In the genomic region with DNA sequence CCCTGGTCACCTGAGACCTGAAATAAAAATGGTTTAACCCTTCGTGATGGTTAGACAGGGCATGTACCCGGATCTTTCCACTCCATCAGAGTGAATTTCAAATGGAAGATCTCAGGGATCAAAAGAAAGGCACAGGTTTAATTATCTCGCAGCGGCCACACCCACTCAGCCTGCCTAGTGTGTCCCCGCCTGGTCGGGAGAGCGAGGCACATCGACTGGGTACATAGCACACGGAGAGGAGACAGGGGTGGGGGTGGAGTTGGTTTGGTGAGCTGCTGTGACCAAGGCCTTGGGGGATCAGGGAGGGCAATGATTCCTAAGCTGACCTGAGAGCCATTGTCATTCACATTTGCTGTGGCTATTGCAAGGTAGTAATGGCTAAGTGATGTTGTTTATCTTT, we compare ENCODE assay signal across 29 mouse cellular contexts. TPM values are rescaled to one million over a fixed set of nuclear protein-coding genes. Genes with fewer than 3 reads are reported as not detected.
DNase-seq lines count a peak whose midpoint lies in the region; ATAC-seq lines count a peak whose summit lies in the region.
"Had no signal": no experiment of that assay in that cellular context is flagged by ENCODE, and none has a peak within 500 bp of the region (broad histone marks: within the 10 kb centered on the region; RNA-seq: fewer than 3 reads in every experiment).

No protein-coding gene starts in this region.

- H3K4me1 ChIP-seq in hindbrain, embryonic 12.5 days = 0 out of 2 replicates have a peak, but pooled peaks cover 5% of the 10 kb centered on the region
- H3K4me1 ChIP-seq in hindbrain, embryonic 10.5 days (replicated peaks) = no peaks in the 10 kb centered on the region
- H3K4me1 ChIP-seq in midbrain, embryonic 13.5 days (replicated peaks) = peaks cover 11% of the 10 kb centered on the region
- peaks cover 8% of the 10 kb centered on the region for H3K4me1 ChIP-seq in midbrain, embryonic 10.5 days
- peaks cover 5% of the 10 kb centered on the region; the same call in 1 of the 2 replicates for H3K4me1 ChIP-seq in midbrain, embryonic 15.5 days
- no peaks in the 10 kb centered on the region for H3K4me1 ChIP-seq in kidney, embryonic 14.5 days (ENCODE audit: control insufficient read depth, insufficient read depth, low read length)
- H3K4me1 ChIP-seq: forebrain, embryonic 13.5 days; limb, embryonic 13.5 days; lung, embryonic 15.5 days had no signal

- no peaks in the 10 kb centered on the region for H3K27me3 ChIP-seq in hindbrain, embryonic 12.5 days
- no peaks in the 10 kb centered on the region; the same call in 1 of the 2 replicates for H3K27me3 ChIP-seq in hindbrain, embryonic 10.5 days (ENCODE audit: insufficient read depth, poor library complexity, severe bottlenecking)
- no peaks in the 10 kb centered on the region for H3K27me3 ChIP-seq in midbrain, embryonic 13.5 days
- peaks cover 18% of the 10 kb centered on the region for H3K27me3 ChIP-seq in midbrain, embryonic 10.5 days (ENCODE audit: low read depth, poor library complexity, severe bottlenecking)
- peaks cover 7% of the 10 kb centered on the region for H3K27me3 ChIP-seq in midbrain, embryonic 15.5 days (replicated peaks)
- H3K27me3 ChIP-seq in kidney, embryonic 14.5 days (ENCODE audit: control insufficient read depth, insufficient read depth, low read length) = no peaks in the 10 kb centered on the region
- H3K27me3 ChIP-seq: embryonic facial prominence, embryonic 15.5 days; lung, embryonic 15.5 days had no signal

- no peak overlapping the region for H3K4me3 ChIP-seq in hindbrain, embryonic 12.5 days
- H3K4me3 ChIP-seq in hindbrain, embryonic 10.5 days = no peak overlapping the region
- H3K4me3 ChIP-seq in midbrain, embryonic 13.5 days (replicated peaks) = no peak overlapping the region
- no peak overlapping the region for H3K4me3 ChIP-seq in midbrain, embryonic 10.5 days
- no peak overlapping the region for H3K4me3 ChIP-seq in midbrain, embryonic 15.5 days
- H3K4me3 ChIP-seq in kidney, embryonic 14.5 days (ENCODE audit: low read length) = no peak overlapping the region
- H3K4me3 ChIP-seq: embryonic facial prominence, embryonic 15.5 days; forebrain, embryonic 13.5 days; heart, embryonic 10.5 days; heart, embryonic 15.5 days; limb, embryonic 13.5 days; lung, embryonic 15.5 days had no signal

- DNase-seq in hindbrain, embryonic 10.5 days (ENCODE audit: low spot score) = no peak
- no peak for DNase-seq in midbrain, embryonic 10.5 days (ENCODE audit: low spot score)
- DNase-seq: adrenal gland, adult 2 months; adrenal gland, postnatal 36 days; cerebellum, adult 18-20 months; cerebellum, postnatal 10 days; gastrocnemius, postnatal 14 days; heart, adult 11 months; kidney, adult 18-20 months; kidney, postnatal 4 days; right cerebral cortex, postnatal 4 days; thymus, adult 18-20 months; thymus, postnatal 4 days had no signal

- WGBS in hindbrain, embryonic 12.5 days = 51% methylated on average over 9 of the region's 9 CpGs
- WGBS in hindbrain, embryonic 10.5 days = 50% methylated on average over 9 of the region's 9 CpGs
- 32% methylated on average over 9 of the region's 9 CpGs for WGBS in midbrain, embryonic 13.5 days
- WGBS in midbrain, embryonic 10.5 days = 49% methylated on average over 9 of the region's 9 CpGs
- WGBS in midbrain, embryonic 15.5 days = 36% methylated on average over 9 of the region's 9 CpGs
- WGBS in kidney, embryonic 14.5 days = 32% methylated on average over 9 of the region's 9 CpGs

- no peaks in the 10 kb centered on the region for H3K9me3 ChIP-seq in hindbrain, embryonic 12.5 days (replicated peaks)
- no peaks in the 10 kb centered on the region for H3K9me3 ChIP-seq in hindbrain, embryonic 10.5 days
- no peaks in the 10 kb centered on the region for H3K9me3 ChIP-seq in midbrain, embryonic 13.5 days
- H3K9me3 ChIP-seq in midbrain, embryonic 10.5 days (replicated peaks) = no peaks in the 10 kb centered on the region
- no peaks in the 10 kb centered on the region for H3K9me3 ChIP-seq in midbrain, embryonic 15.5 days
- H3K9me3 ChIP-seq in kidney, embryonic 14.5 days (ENCODE audit: control insufficient read depth, low read length) = no peaks in the 10 kb centered on the region
- H3K9me3 ChIP-seq: embryonic facial prominence, embryonic 15.5 days; forebrain, embryonic 13.5 days; heart, embryonic 10.5 days; heart, embryonic 15.5 days; limb, embryonic 13.5 days; lung, embryonic 15.5 days had no signal

- peak overlapping the region; percentile 40; the same call in 1 of the 2 replicates for H3K27ac ChIP-seq in hindbrain, embryonic 12.5 days
- no peak overlapping the region for H3K27ac ChIP-seq in hindbrain, embryonic 10.5 days
- peak overlapping the region; percentile 59 for H3K27ac ChIP-seq in midbrain, embryonic 13.5 days
- no peak overlapping the region for H3K27ac ChIP-seq in midbrain, embryonic 10.5 days (replicated peaks)
- H3K27ac ChIP-seq in midbrain, embryonic 15.5 days = 0 out of 2 replicates have a peak overlapping the region, but pooled peaks have one; percentile 13
- no peak overlapping the region for H3K27ac ChIP-seq in kidney, embryonic 14.5 days (ENCODE audit: low read depth, low read length)
- H3K27ac ChIP-seq: embryonic facial prominence, embryonic 15.5 days; forebrain, embryonic 13.5 days; heart, embryonic 10.5 days; heart, embryonic 15.5 days; limb, embryonic 13.5 days; lung, embryonic 15.5 days; stomach, postnatal 0 days had no signal

- H3K4me2 ChIP-seq in hindbrain, embryonic 12.5 days (replicated peaks) = no peak overlapping the region
- 0 out of 2 replicates have a peak overlapping the region, but pooled peaks have one; percentile 7 for H3K4me2 ChIP-seq in midbrain, embryonic 13.5 days (replicated peaks)
- H3K4me2 ChIP-seq in midbrain, embryonic 15.5 days = no peak overlapping the region
- H3K4me2 ChIP-seq in kidney, embryonic 14.5 days (replicated peaks; ENCODE audit: low read depth, low read length) = no peak overlapping the region
- H3K4me2 ChIP-seq: embryonic facial prominence, embryonic 15.5 days; forebrain, embryonic 13.5 days; heart, embryonic 15.5 days; limb, embryonic 13.5 days; liver, embryonic 11.5 days; lung, embryonic 15.5 days had no signal

- no peak for ATAC-seq in hindbrain, embryonic 12.5 days (ENCODE audit: low FRiP score)
- peak; percentile 70 for ATAC-seq in midbrain, embryonic 13.5 days
- ATAC-seq in midbrain, embryonic 15.5 days (replicated peaks) = 0 out of 2 replicates have a peak, but pooled peaks have one; percentile 37
- no peak for ATAC-seq in megakaryocyte, adult 5-6 weeks (ENCODE audit: poor library complexity, severe bottlenecking)
- no peak for ATAC-seq in kidney, embryonic 14.5 days (ENCODE audit: low FRiP score, low TSS enrichment)
- ATAC-seq: activated CD4-positive, CD25-positive, alpha-beta regulatory T cell, adult 4 months; forebrain, embryonic 13.5 days; inflammation-experienced regulatory T-cells, adult 6 months had no signal

- no peak overlapping the region for H3K9ac ChIP-seq in hindbrain, embryonic 12.5 days
- 0 out of 2 replicates have a peak overlapping the region, but pooled peaks have one; percentile 2 for H3K9ac ChIP-seq in midbrain, embryonic 13.5 days (replicated peaks)
- no peak overlapping the region for H3K9ac ChIP-seq in midbrain, embryonic 15.5 days
- H3K9ac ChIP-seq in kidney, embryonic 14.5 days (ENCODE audit: low read depth, low read length) = no peak overlapping the region
- H3K9ac ChIP-seq: embryonic facial prominence, embryonic 15.5 days; forebrain, embryonic 13.5 days; heart, embryonic 15.5 days; limb, embryonic 13.5 days; lung, embryonic 15.5 days had no signal

- H3K36me3 ChIP-seq in hindbrain, embryonic 12.5 days = no peaks in the 10 kb centered on the region
- no peaks in the 10 kb centered on the region for H3K36me3 ChIP-seq in hindbrain, embryonic 10.5 days
- H3K36me3 ChIP-seq in midbrain, embryonic 13.5 days = no peaks in the 10 kb centered on the region
- no peaks in the 10 kb centered on the region for H3K36me3 ChIP-seq in midbrain, embryonic 10.5 days
- H3K36me3 ChIP-seq in midbrain, embryonic 15.5 days (replicated peaks) = no peaks in the 10 kb centered on the region
- H3K36me3 ChIP-seq in kidney, embryonic 14.5 days (ENCODE audit: control insufficient read depth, insufficient read depth, low read length) = no peaks in the 10 kb centered on the region
- H3K36me3 ChIP-seq: embryonic facial prominence, embryonic 15.5 days; heart, embryonic 10.5 days; heart, embryonic 15.5 days; limb, embryonic 13.5 days; lung, embryonic 15.5 days had no signal

RNA-seq across cellular contexts. Expression of gene Slc4a3, which starts 48.8 kb away (rescaled TPM):
- polyA plus RNA-seq in hindbrain, embryonic 12.5 days (2016; fragmentation: Nextera tagmentation; extraction: Ambion mirVana) = 36.9 and 38.6 TPM in 2 replicates
- polyA plus RNA-seq in hindbrain, embryonic 10.5 days (2016; fragmentation: Nextera tagmentation; extraction: Ambion mirVana) = 13.2 and 19.8 TPM in 2 replicates
- 35.5 and 42.9 TPM in 2 replicates for polyA plus RNA-seq in midbrain, embryonic 13.5 days (2015; fragmentation: Nextera tagmentation; extraction: Ambion mirVana)
- 13.2 and 16.7 TPM in 2 replicates for polyA plus RNA-seq in midbrain, embryonic 10.5 days (2016; fragmentation: Nextera tagmentation; extraction: Ambion mirVana)
- 68.8 and 79.6 TPM in 2 replicates for polyA plus RNA-seq in midbrain, embryonic 15.5 days (2015; fragmentation: Nextera tagmentation; extraction: Ambion mirVana)
- 0.05 TPM in 1 of 2 replicates, not detected in the other for total RNA-seq in megakaryocyte, adult 5-6 weeks (2015)
- not detected in 2 replicates for total RNA-seq in megakaryocyte, adult 5-6 weeks (2017)
- 14.4 and 18.8 TPM in 2 replicates for polyA plus RNA-seq in kidney, embryonic 14.5 days (2014; fragmentation: Nextera tagmentation; extraction: Ambion mirVana)
- total RNA-seq: monocyte, adult 5-6 weeks had no signal

Comparison
In these comparisons a context has a peak if more than half of its experiments do, and no peak if none do; other contexts are left out.
1. H3K27ac ChIP-seq: peak in hindbrain, embryonic 12.5 days (single experiment), midbrain, embryonic 13.5 days (single experiment) and midbrain, embryonic 15.5 days (single experiment); none in hindbrain, embryonic 10.5 days (single experiment), midbrain, embryonic 10.5 days (single experiment) and kidney, embryonic 14.5 days (single experiment).
2. ATAC-seq: peak in midbrain, embryonic 13.5 days (single experiment) and midbrain, embryonic 15.5 days (single experiment); none in hindbrain, embryonic 12.5 days (single experiment), megakaryocyte, adult 5-6 weeks (single experiment) and kidney, embryonic 14.5 days (single experiment).